Mouse (Mus musculus) brown adipose tissue, adult 24 weeks (tissue): ENCODE measurements around the gene Unc5c. TPM values are rescaled to one million over a fixed set of nuclear protein-coding genes. Genes with fewer than 3 reads are reported as not detected.

Experiments
- H3K27ac ChIP-seq: fragments of 200-500 bp; replicated peaks from 2 replicates; pipeline ENCODE4 v1.5.1; 2012; ENCODE audit warnings: low read depth, mild to moderate bottlenecking, low read length
- H3K4me1 ChIP-seq: fragments of 200-500 bp; 2 replicates; pipeline ENCODE4 v1.6.1; 2012; ENCODE audit warnings: low read length, mixed read lengths; ENCODE audit not compliant: control insufficient read depth, insufficient read depth, insufficient read length
- H3K4me3 ChIP-seq: fragments of 200-500 bp; 2 replicates; pipeline ENCODE4 v1.5.1; 2012; ENCODE audit warnings: low read depth, mild to moderate bottlenecking, low read length, moderate library complexity; ENCODE audit not compliant: insufficient read depth
- polyA plus RNA-seq: library from polyadenylated mRNA; stranded (reverse); fragments of >200 nt; gene quantifications from 2 replicates; pipeline ENCODE4 v1.2.4, GENCODE M21; 2012; ENCODE audit not compliant: missing spikeins, insufficient read depth, insufficient read length

The Unc5c gene
- polyA plus RNA-seq, 1 experiment, result not detected

DNA sequence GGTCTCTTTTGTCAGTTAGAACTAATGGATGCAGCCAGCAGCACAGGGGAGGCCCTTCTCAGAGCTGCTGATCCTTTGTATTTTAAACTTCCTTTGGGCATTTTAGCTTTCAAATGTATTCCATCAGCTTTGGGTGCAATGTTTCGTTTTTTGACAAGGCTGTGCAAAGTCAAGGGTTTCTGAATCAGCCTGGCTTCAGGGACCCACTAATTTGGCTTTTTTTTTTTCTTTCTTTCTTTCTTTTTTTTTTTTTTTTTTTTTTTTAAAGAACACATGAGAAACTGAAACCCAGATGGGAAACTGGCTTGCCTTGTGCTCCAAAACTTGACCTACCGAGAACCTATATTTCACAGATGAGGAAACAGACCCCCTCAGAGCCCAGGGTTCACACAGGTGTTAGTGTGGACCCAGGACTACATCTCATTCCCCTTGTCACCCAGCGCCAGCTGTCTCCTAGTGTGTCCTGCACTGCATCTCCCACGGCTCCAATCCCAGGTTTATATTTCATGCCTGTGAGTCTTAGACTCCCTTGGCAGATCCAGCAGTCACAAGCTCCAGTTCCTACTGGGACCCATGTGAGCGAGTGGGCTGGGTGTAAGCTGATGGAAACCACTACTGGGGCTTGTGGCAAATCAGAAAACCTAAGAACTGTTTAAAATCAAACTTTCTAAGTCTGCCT is 26.4 kb downstream of the Unc5c start:
- H3K27ac ChIP-seq, result no peak overlapping the region
- no peak overlapping the region for H3K4me3 ChIP-seq
- H3K4me1 ChIP-seq, result no peaks in the 10 kb centered on the region; the same call in 1 of the 2 replicates

DNA sequence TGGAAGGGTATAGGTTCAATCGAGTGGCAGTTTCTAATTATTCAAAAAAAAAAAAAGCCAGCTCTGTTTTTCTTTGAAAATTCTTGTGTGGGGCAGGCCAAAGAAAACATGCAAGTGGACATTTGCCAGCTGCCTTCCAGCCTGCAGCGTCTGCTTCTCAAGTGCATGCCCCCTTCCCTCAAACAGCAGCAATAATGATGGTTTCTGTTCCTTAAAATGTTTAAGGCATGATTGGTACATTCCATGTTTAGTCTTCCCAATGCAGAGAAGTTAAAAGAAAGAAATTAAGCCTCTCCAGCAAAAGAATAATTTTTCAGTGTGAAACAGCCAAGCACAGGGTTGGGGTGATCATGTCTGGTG is 26.9 kb downstream of the Unc5c start:
- Histone ChIP-seq H3K4me1 (no peaks in the 10 kb centered on the region; the same call in 1 of the 2 replicates), H3K4me3 (no peak overlapping the region), H3K27ac (no peak overlapping the region)

DNA sequence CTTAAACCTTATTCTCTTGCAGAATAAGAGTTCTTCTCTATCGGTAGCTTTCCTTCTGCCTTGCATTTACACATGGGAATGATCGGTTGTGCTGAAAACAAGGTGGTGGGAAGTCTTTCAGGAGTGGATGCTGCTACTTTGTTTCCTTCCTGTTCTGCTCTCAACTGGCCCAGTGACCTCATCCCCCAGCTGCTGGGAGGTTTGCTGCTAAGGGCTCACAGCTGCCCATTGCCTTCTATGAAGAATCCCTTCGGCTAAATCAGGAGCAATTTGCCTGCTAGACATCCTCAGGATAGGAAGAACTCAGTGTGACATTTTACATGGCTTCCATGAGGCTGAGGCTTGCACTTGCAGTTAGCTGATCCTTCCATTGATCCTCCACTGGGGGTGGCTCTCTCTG is 28.0 kb downstream of the Unc5c start:
- Histone ChIP-seq H3K27ac (no peak overlapping the region), H3K4me3 (no peak overlapping the region), H3K4me1 (no peaks in the 10 kb centered on the region; the same call in 1 of the 2 replicates)

DNA sequence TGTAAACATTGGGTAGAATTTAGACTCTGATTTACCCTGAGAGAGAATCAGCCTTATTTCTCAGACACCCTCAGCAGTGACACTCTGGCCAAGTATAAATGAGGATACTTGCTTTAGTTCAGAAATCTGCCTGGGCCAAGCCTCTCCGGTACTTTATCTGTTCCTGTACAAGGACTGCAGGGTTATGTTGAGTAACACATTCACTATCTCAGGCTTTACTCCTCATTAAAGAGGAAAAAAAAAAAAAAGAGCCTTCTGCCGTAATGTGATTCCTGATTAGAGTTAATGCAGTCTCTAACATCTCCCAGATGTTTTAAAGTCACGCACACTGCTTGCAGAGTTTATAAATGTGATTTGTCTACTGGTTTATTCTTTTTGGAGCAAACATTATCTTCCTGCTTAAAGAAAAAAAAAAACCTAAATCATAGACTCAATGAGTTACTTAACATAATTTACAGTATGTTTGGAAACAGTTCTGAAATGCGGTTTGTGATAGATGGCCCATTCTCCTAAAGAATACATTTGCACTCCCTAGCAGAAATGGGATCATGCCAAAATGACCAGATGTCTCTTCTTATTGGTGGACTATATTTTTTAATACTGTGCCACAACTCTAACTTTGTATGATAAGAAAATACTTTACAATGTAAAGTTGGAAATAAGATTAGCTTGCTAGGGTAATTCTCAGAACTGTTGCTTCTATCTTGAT is 33.5 kb downstream of the Unc5c start:
- no peak overlapping the region for H3K4me3 ChIP-seq
- H3K4me1 ChIP-seq, result no peaks in the 10 kb centered on the region
- no peak overlapping the region for H3K27ac ChIP-seq

DNA sequence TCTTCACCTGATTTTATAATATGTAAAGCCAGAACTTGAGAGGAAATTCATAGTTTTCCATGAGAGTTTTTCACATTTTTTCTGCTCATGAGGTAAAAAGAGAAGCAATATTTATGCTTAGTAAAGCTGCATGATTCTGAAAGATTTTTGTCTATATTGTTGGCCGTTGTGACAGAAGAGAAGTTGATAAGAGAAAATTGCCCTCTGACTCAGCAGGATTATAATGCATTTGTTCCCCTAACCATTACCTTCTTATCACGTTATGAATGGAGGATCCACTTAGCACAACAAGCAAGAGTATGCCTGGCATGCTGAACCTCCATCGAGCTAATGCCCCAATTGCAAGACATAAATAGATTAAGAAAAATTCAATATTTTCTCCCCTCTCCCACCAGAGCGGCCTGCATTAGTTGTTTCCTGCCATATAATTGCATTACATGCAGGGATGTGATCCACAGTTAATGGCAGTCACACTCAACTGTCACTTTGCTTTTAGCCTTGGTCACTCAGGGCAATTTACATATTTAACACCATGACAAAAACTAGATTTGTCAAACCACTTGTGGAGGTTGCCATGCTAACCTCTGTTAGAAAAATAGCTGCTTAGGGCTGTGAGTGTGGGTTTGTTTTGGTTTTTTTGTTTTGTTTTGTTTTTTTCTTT is 37.0 kb downstream of the Unc5c start:
- Histone ChIP-seq H3K4me1 (no peaks in the 10 kb centered on the region), H3K27ac (no peak overlapping the region), H3K4me3 (no peak overlapping the region)

DNA sequence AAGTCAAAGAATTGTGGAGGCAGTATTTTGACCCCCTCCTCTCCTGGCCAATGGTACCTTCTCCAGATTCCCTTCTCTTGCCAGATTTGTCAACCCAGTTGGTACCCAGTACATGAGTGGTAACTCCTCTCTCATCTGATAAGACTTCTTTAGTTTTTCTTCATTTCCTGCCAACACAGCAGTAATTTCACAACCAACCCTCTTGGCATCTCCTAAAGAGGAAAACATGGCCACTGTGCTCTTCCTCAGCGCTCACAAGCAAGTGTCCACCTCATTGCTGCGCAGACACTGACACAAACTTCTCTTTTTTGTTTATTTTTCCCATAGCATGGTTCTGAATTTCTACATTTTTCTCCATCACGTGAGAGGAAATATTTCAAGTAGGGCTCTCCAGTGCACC is 38.3 kb downstream of the Unc5c start:
- no peak overlapping the region for H3K4me3 ChIP-seq
- no peak overlapping the region for H3K27ac ChIP-seq
- no peaks in the 10 kb centered on the region for H3K4me1 ChIP-seq

DNA sequence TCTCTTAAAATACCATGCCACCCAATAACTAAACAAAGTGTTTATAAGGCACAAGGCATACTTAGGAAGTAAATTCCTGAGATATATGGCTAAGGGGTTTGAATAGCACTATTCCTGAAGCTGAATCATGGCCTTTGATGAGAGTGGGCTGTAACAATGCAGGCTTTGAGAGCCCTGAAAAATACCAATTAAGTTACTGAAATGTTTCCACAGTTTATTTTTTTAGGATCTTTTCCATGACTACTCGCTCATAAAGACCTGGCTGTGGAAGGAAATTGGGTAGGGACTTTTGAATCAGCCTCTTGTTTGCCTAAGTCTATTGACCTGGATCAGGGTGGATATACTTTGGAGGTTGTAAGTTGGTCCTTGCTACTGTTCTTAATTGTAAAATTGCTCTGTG is 44.8 kb downstream of the Unc5c start:
- no peak overlapping the region for H3K4me3 ChIP-seq
- no peaks in the 10 kb centered on the region for H3K4me1 ChIP-seq

DNA sequence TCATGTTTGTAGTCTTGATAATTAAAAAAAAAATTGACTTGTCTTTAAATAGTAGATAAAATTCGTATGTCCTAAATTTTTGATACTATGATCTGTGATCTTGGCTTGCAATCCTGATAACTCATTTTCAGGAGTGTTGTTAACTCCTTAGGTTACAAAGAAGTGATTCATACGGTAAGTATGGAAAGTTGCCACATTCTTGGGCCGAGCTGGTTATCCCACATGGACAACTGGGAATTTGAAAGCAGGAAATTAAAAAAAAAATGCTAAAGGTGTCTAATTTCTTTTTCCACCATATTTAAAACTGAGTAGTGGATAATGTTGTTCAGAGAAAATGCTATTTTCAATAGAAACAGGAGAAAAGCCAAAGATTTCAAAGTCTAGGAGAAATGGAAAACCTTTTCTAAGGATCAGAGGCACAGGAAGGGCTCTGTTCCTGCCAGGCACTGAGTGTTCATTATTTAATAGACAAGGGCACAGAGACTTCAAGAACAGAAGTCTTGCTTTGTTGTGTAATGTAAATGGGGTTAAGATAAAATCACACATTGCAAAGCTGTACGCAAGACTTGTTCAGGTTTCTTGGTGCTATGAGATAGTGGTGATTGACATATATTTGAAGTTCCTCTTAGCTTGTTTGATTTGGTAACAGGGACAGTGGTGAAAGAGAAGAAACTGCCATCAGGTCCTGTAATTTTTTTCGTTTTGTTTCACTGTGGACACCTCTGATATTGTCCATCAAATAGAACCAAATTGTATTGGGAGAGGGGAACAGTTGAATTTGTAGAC is 46.4 kb downstream of the Unc5c start:
- Histone ChIP-seq H3K4me1 (no peaks in the 10 kb centered on the region), H3K4me3 (no peak overlapping the region), H3K27ac (no peak overlapping the region)

More for the DNA sequence above, 44.8 kb downstream of the Unc5c start:
- H3K27ac ChIP-seq, result no peak overlapping the region

DNA sequence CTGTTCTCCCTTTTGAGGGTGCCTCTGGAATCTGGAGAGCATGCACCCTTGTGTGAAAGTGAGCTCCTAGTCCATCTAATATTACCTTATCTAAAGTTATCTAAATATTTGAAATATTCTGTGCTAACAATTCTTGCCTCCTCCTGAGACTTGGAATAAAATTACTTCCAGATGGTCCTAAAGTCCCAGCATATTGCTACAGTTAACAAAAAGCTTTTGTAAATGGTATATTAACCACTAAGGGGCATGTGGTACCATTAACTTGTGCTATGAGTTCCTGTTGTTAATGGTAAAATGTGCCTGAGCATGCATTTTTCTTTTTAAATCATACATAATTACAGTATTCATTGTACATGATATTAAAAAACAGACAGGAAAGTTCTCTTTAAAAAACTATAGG is 63.7 kb downstream of the Unc5c start:
- Histone ChIP-seq H3K4me1 (no peaks in the 10 kb centered on the region), H3K4me3 (no peak overlapping the region), H3K27ac (no peak overlapping the region)

DNA sequence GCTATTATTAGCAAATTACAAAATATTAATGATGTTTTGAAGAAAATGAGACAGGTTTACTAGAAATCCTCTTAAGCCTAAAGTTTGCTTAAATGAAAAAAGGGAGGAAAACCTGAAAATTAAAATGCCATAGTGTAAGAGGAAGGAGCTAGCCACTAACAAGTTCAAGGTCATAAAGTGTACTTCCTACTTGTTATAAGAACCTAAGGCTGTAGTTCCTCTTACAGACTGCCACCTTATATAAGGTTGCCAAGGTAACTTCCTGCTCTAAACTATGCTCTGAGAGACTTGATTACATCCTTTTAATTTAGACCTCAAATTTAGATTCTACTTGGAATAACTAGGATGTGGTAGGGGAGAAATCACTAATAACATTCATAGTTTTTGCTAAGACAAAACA is 64.6 kb downstream of the Unc5c start:
- no peak overlapping the region for H3K4me3 ChIP-seq
- no peak overlapping the region for H3K27ac ChIP-seq
- no peaks in the 10 kb centered on the region for H3K4me1 ChIP-seq

DNA sequence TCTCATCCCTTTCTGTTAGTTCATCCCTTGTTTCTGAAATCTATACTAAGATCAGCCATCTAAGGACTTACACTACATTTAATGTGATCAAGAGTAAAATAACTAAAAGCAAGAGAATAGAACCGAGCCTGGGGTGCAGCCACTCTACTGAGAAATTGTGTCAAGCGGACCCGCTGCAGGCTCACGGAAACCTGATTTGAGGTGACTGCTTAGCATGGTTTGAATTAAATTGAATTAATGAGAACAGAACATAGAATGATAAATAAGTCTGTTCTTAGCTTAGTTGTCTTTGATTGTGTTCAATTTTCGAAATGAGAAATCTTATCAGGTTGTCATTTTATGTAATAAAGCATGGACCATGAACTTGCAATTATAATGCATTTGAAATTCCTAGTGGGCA is 68.8 kb downstream of the Unc5c start:
- H3K4me1 ChIP-seq, result no peaks in the 10 kb centered on the region

DNA sequence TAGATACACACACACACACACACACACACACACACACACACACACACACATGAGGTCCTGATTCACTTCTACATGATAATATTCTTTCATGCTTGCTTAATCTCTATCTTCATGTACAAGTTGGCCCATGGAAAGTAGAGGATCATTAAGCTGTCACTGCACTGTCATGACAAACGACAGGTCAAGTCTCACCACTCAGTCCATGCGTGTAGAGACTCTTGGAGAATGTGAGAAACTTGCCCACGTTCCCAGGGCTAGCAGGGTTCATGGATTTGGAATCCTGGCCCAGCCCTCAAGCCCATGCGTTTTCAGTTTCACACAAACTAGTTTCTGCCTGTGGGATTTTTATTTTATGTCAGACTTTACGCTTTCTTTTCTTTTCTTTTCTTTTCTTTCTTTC is 71.8 kb downstream of the Unc5c start:
- Histone ChIP-seq H3K27ac (no peak overlapping the region), H3K4me3 (no peak overlapping the region), H3K4me1 (no peaks in the 10 kb centered on the region)

More for the DNA sequence above, 68.8 kb downstream of the Unc5c start:
- Histone ChIP-seq H3K27ac (no peak overlapping the region), H3K4me3 (no peak overlapping the region)

DNA sequence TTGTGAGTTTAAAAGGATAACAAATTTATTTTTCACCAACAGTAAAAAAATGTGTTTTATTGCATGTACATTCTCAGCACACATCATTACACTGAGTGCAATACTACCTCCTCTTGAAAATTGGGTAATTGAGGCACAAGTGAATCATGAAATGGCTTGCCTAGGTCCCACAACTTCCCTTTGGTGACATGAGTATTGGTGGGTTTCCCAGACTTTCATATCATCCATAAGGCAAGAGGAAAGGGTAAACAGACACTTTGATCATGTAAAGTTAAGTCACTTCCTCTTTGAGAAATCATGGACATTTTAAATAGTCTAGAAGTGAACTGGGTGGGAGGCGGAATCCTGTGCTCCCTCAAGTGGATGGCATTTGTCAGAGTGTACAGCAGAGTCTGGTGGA is 73.1 kb downstream of the Unc5c start:
- no peak overlapping the region for H3K27ac ChIP-seq
- no peaks in the 10 kb centered on the region for H3K4me1 ChIP-seq
- no peak overlapping the region for H3K4me3 ChIP-seq

DNA sequence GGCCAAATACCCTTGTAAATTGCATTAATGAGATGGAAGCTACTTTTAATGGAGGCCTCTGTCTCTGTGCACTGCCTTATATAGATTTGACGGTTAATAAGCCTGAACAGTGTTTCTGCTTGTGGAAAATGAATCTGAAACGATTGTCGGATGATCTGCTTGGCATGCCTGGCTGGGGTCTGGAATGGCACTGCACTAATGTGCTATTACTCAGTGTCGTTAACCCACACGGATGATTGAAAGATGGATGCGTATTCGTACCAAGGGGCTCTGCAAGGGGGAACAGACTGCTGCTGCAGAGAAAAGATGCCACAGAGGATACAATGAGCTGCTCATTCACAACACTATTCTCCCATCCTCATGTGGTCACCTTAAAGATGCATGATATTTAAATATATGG is 75.7 kb downstream of the Unc5c start:
- H3K27ac ChIP-seq, result no peak overlapping the region
- H3K4me1 ChIP-seq, result no peaks in the 10 kb centered on the region
- H3K4me3 ChIP-seq, result no peak overlapping the region

DNA sequence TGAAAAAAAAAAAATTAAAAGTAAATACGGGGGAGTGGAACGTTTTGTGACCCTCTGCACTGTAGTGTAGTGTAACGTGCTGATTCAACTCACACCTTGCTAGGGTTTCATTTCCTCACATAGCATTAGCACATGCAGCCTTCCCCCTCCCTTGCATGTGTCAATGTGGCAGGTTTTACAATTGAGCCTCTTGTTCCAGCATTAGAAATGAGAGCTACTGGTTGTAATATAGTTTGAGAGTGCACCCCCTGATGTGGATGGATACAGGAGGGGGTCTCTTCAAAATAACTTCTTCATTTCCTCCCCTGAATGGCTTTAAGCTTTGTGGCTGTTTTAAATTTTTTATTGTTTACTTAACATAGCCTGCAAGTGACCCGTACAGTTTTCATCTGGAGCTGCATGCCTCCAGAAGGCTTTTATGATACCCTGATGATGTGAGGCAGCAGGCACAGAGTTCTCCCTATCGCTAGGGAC is 82.4 kb downstream of the Unc5c start:
- no peaks in the 10 kb centered on the region for H3K4me1 ChIP-seq
- H3K27ac ChIP-seq, result no peak overlapping the region
- no peak overlapping the region for H3K4me3 ChIP-seq
